Mouse (Mus musculus): ENCODE data around the gene Fig4. TPM values are rescaled to one million over a fixed set of nuclear protein-coding genes. Genes with fewer than 3 reads are reported as not detected.

Gene Fig4
- polyA plus RNA-seq, 1 experiment from 2014 or later = 14.9 TPM

- no peak for ATAC-seq (ENCODE audit: insufficient read depth, low FRiP score)
- no peak overlapping the region for H3K9ac ChIP-seq (ENCODE audit: low read length)
- WGBS = 86% methylated on average over 2 of the region's 2 CpGs
- no peaks in the 10 kb centered on the region for H3K4me1 ChIP-seq (ENCODE audit: control insufficient read depth, insufficient read depth, low read length)
- no peaks in the 10 kb centered on the region for H3K9me3 ChIP-seq (replicated peaks; ENCODE audit: control insufficient read depth, low read length)
- no peak overlapping the region for H3K4me3 ChIP-seq (replicated peaks; ENCODE audit: low read length)
- H3K27me3 ChIP-seq (ENCODE audit: control insufficient read depth, insufficient read depth, low read length) = no peaks in the 10 kb centered on the region
- H3K36me3 ChIP-seq (ENCODE audit: control insufficient read depth, insufficient read depth, low read length) = no peaks in the 10 kb centered on the region
- H3K27ac ChIP-seq (ENCODE audit: low read length) = no peak overlapping the region
- H3K4me2 ChIP-seq (ENCODE audit: low read depth, low read length) = no peak overlapping the region
These were observed 152.6 kb downstream of the Fig4 start for GRCm38 (mm10) chr10:41150496-41150895.

DNA sequence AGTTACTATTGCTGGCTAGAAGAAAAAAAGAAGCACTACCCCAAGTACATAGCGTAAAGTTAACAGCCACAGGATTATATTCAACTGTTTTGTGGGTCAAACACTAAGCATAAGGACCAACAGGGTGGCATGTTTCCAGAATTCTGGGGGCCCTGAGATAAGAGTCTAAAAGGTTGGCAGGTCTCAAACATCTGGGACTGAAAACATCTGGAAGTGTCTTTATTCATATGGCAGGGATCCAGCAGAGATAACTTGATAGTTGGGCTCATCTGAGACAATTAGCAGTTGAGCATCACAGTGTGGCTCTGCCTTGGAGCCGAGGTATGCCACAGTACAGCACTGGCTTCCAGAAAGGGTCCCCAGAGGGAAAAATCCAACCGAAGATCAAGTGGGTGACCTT lies 153.8 kb downstream of the Fig4 start:
- Histone ChIP-seq H3K4me3 (replicated peaks; ENCODE audit: low read length) (no peak overlapping the region), H3K4me1 (ENCODE audit: control insufficient read depth, insufficient read depth, low read length) (no peaks in the 10 kb centered on the region), H3K36me3 (ENCODE audit: control insufficient read depth, insufficient read depth, low read length) (no peaks in the 10 kb centered on the region), H3K4me2 (ENCODE audit: low read depth, low read length) (no peak overlapping the region), H3K9me3 (replicated peaks; ENCODE audit: control insufficient read depth, low read length) (no peaks in the 10 kb centered on the region), H3K27ac (ENCODE audit: low read length) (no peak overlapping the region), H3K9ac (ENCODE audit: low read length) (no peak overlapping the region), H3K27me3 (ENCODE audit: control insufficient read depth, insufficient read depth, low read length) (no peaks in the 10 kb centered on the region)
- WGBS = 65% methylated on average over 3 of the region's 3 CpGs
- ATAC-seq (ENCODE audit: insufficient read depth, low FRiP score) = no peak

DNA sequence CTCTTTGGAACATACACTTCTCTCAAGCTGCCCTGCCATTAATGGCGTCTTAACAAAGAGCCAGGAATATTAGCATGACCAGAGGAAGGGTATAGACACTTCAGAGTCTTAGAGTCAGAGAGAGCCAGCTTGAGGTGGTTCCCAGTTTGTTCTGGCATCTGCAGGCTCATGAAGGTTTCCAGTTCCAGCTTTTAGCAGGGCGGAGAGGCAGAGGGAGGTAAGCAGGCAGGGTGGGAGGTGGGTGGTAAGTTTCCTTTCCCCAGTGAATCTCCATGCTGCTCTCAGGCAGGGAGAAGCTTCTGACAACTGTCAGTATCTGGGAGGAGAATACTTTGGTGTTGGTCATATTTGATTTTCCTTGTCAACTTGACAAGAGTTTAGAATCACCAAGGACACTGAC lies 156.9 kb downstream of the Fig4 start:
- Histone ChIP-seq H3K4me1 (ENCODE audit: control insufficient read depth, insufficient read depth, low read length) (no peaks in the 10 kb centered on the region), H3K9ac (ENCODE audit: low read length) (no peak overlapping the region), H3K36me3 (ENCODE audit: control insufficient read depth, insufficient read depth, low read length) (no peaks in the 10 kb centered on the region), H3K9me3 (replicated peaks; ENCODE audit: control insufficient read depth, low read length) (no peaks in the 10 kb centered on the region), H3K4me2 (ENCODE audit: low read depth, low read length) (no peak overlapping the region), H3K27me3 (ENCODE audit: control insufficient read depth, insufficient read depth, low read length) (no peaks in the 10 kb centered on the region), H3K27ac (ENCODE audit: low read length) (no peak overlapping the region), H3K4me3 (replicated peaks; ENCODE audit: low read length) (no peak overlapping the region)
- no peak for ATAC-seq (ENCODE audit: insufficient read depth, low FRiP score)
- 75% methylated on average over 2 of the region's 2 CpGs for WGBS

Other genes with a start within 250 kb of the Fig4 start
- gene Gpr6, start 231.0 kb downstream of the Fig4 start, polyA plus RNA-seq (2015; fragmentation: Nextera tagmentation; extraction: Ambion mirVana) = not detected in 2 replicates
- not detected in 2 replicates for gene Ak9, start 720 bp upstream of the Fig4 start, polyA plus RNA-seq (2015; fragmentation: Nextera tagmentation; extraction: Ambion mirVana)
- 16.2 TPM in 2 replicates for gene Zbtb24, start 147.1 kb upstream of the Fig4 start, polyA plus RNA-seq (2015; fragmentation: Nextera tagmentation; extraction: Ambion mirVana)
- gene Mical1, start 173.1 kb upstream of the Fig4 start, polyA plus RNA-seq (2015; fragmentation: Nextera tagmentation; extraction: Ambion mirVana) = 35.7 and 36.5 TPM in 2 replicates
- 55.9 and 58.8 TPM in 2 replicates for gene Smpd2, start 187.1 kb upstream of the Fig4 start, polyA plus RNA-seq (2015; fragmentation: Nextera tagmentation; extraction: Ambion mirVana)
- 1.1 and 1.6 TPM in 2 replicates for gene Ppil6, start 187.2 kb upstream of the Fig4 start, polyA plus RNA-seq (2015; fragmentation: Nextera tagmentation; extraction: Ambion mirVana)
- gene Cd164, start 216.2 kb upstream of the Fig4 start, polyA plus RNA-seq (2015; fragmentation: Nextera tagmentation; extraction: Ambion mirVana) = 173 and 181 TPM in 2 replicates